Mouse (Mus musculus): ENCODE measurements around the gene Thsd4. TPM values are rescaled to one million over a fixed set of nuclear protein-coding genes. Genes with fewer than 3 reads are reported as not detected.

Gene Thsd4
- total and polyA plus RNA-seq, 2 experiments: 0.70 to 0.92 TPM

GRCm38 (mm10) chr9:60313661-60314060 lies 208.2 kb downstream of the Thsd4 start:
- Histone ChIP-seq H3K9ac (ENCODE audit: low read depth, low read length) (no peak overlapping the region), H3K27me3 (ENCODE audit: control insufficient read depth, insufficient read depth, low read length) (no peaks in the 10 kb centered on the region), H3K4me1 (ENCODE audit: control insufficient read depth, insufficient read depth, low read length) (peaks cover 12% of the 10 kb centered on the region), H3K79me2 (ENCODE audit: control insufficient read depth, insufficient read depth, low read length) (no peaks in the 10 kb centered on the region), H3K36me3 (ENCODE audit: control insufficient read depth, insufficient read depth, low read length) (no peaks in the 10 kb centered on the region), H3K27ac (replicated peaks; ENCODE audit: insufficient read depth, low read depth, low read length) (no peak overlapping the region), H3K4me3 (ENCODE audit: insufficient read depth, low read depth, low read length) (no peak overlapping the region)
- TF ChIP-seq POLR2A (IDR thresholded peaks at IDR 0.05; ENCODE audit: extremely low read depth, insufficient read depth, low read length) (no peak), CTCF (IDR thresholded peaks at IDR 0.05; ENCODE audit: low read depth, low read length) (no peak)
- WGBS: 79% methylated on average over 6 of the region's 6 CpGs
- no peak for DNase-seq (ENCODE audit: extremely low read depth, low read depth, low spot score)

- Histone ChIP-seq H3K9ac (ENCODE audit: low read depth, low read length) (no peak overlapping the region), H3K4me3 (ENCODE audit: insufficient read depth, low read depth, low read length) (no peak overlapping the region), H3K27me3 (ENCODE audit: control insufficient read depth, insufficient read depth, low read length) (no peaks in the 10 kb centered on the region), H3K79me2 (ENCODE audit: control insufficient read depth, insufficient read depth, low read length) (no peaks in the 10 kb centered on the region), H3K4me1 (ENCODE audit: control insufficient read depth, insufficient read depth, low read length) (peaks cover 12% of the 10 kb centered on the region), H3K36me3 (ENCODE audit: control insufficient read depth, insufficient read depth, low read length) (no peaks in the 10 kb centered on the region), H3K27ac (replicated peaks; ENCODE audit: insufficient read depth, low read depth, low read length) (no peak overlapping the region)
- DNase-seq (ENCODE audit: extremely low read depth, low read depth, low spot score): no peak
- WGBS: 92% methylated on average over 7 of the region's 7 CpGs
- no peak for TF ChIP-seq POLR2A (IDR thresholded peaks at IDR 0.05; ENCODE audit: extremely low read depth, insufficient read depth, low read length)
- TF ChIP-seq CTCF (IDR thresholded peaks at IDR 0.05; ENCODE audit: low read depth, low read length): no peak
These were observed 209.2 kb downstream of the Thsd4 start for GRCm38 (mm10) chr9:60312670-60313069.

GRCm38 (mm10) chr9:60311594-60312128 lies 210.2 kb downstream of the Thsd4 start:
- no peaks in the 10 kb centered on the region for H3K79me2 ChIP-seq (ENCODE audit: control insufficient read depth, insufficient read depth, low read length)
- TF ChIP-seq POLR2A (IDR thresholded peaks at IDR 0.05; ENCODE audit: extremely low read depth, insufficient read depth, low read length): no peak
- no peak for TF ChIP-seq CTCF (IDR thresholded peaks at IDR 0.05; ENCODE audit: low read depth, low read length)
- H3K27me3 ChIP-seq (ENCODE audit: control insufficient read depth, insufficient read depth, low read length): no peaks in the 10 kb centered on the region
- 80% methylated on average over 10 of the region's 10 CpGs for WGBS
- no peak overlapping the region for H3K27ac ChIP-seq (replicated peaks; ENCODE audit: insufficient read depth, low read depth, low read length)
- DNase-seq (ENCODE audit: extremely low read depth, low read depth, low spot score): peak; percentile 16
- no peak overlapping the region for H3K9ac ChIP-seq (ENCODE audit: low read depth, low read length)
- no peaks in the 10 kb centered on the region for H3K36me3 ChIP-seq (ENCODE audit: control insufficient read depth, insufficient read depth, low read length)
- H3K4me3 ChIP-seq (ENCODE audit: insufficient read depth, low read depth, low read length): no peak overlapping the region
- peaks cover 12% of the 10 kb centered on the region for H3K4me1 ChIP-seq (ENCODE audit: control insufficient read depth, insufficient read depth, low read length)

GRCm38 (mm10) chr9:60310741-60311317 lies 211.0 kb downstream of the Thsd4 start:
- Histone ChIP-seq H3K27ac (replicated peaks; ENCODE audit: insufficient read depth, low read depth, low read length) (no peak overlapping the region), H3K79me2 (ENCODE audit: control insufficient read depth, insufficient read depth, low read length) (no peaks in the 10 kb centered on the region), H3K4me1 (ENCODE audit: control insufficient read depth, insufficient read depth, low read length) (peaks cover 12% of the 10 kb centered on the region), H3K4me3 (ENCODE audit: insufficient read depth, low read depth, low read length) (no peak overlapping the region), H3K36me3 (ENCODE audit: control insufficient read depth, insufficient read depth, low read length) (no peaks in the 10 kb centered on the region), H3K27me3 (ENCODE audit: control insufficient read depth, insufficient read depth, low read length) (no peaks in the 10 kb centered on the region), H3K9ac (ENCODE audit: low read depth, low read length) (no peak overlapping the region)
- TF ChIP-seq POLR2A (IDR thresholded peaks at IDR 0.05; ENCODE audit: extremely low read depth, insufficient read depth, low read length): no peak
- no peak for TF ChIP-seq CTCF (IDR thresholded peaks at IDR 0.05; ENCODE audit: low read depth, low read length)
- 87% methylated on average over 8 of the region's 8 CpGs for WGBS
- no peak for DNase-seq (ENCODE audit: extremely low read depth, low read depth, low spot score)

- WGBS: 29% methylated on average over 16 of the region's 16 CpGs
- peak; percentile 83 for DNase-seq (ENCODE audit: extremely low read depth, low read depth, low spot score)
- Histone ChIP-seq H3K27me3 (ENCODE audit: control insufficient read depth, insufficient read depth, low read length) (no peaks in the 10 kb centered on the region), H3K4me3 (ENCODE audit: insufficient read depth, low read depth, low read length) (no peak overlapping the region), H3K27ac (replicated peaks; ENCODE audit: insufficient read depth, low read depth, low read length) (peak overlapping the region; percentile 17; the same call in 1 of the 2 replicates), H3K9ac (ENCODE audit: low read depth, low read length) (no peak overlapping the region), H3K79me2 (ENCODE audit: control insufficient read depth, insufficient read depth, low read length) (no peaks in the 10 kb centered on the region), H3K4me1 (ENCODE audit: control insufficient read depth, insufficient read depth, low read length) (peaks cover 10% of the 10 kb centered on the region), H3K36me3 (ENCODE audit: control insufficient read depth, insufficient read depth, low read length) (no peaks in the 10 kb centered on the region)
- no peak for TF ChIP-seq POLR2A (IDR thresholded peaks at IDR 0.05; ENCODE audit: extremely low read depth, insufficient read depth, low read length)
- TF ChIP-seq CTCF (IDR thresholded peaks at IDR 0.05; ENCODE audit: low read depth, low read length): no peak
These were observed 211.8 kb downstream of the Thsd4 start for GRCm38 (mm10) chr9:60309786-60310711.
